Mouse (Mus musculus) cortical plate, adult 2 months (tissue): ENCODE data around the gene Cobl.

Source experiments
- CTCF ChIP-seq: fragments of 200-500 bp; IDR thresholded peaks from 2 replicates; pipeline ENCODE4 v1.5.1; 2011; ENCODE audit warnings: mild to moderate bottlenecking, control low read depth, low read length; ENCODE audit not compliant: insufficient read depth; ENCODE audit errors: extremely low read depth
- POLR2A ChIP-seq: fragments of 200-500 bp; IDR thresholded peaks from 2 replicates; pipeline ENCODE4 v1.6.1; 2011; ENCODE audit warnings: mild to moderate bottlenecking, low read length, control low read depth; ENCODE audit not compliant: insufficient read depth; ENCODE audit errors: extremely low read depth

DNA sequence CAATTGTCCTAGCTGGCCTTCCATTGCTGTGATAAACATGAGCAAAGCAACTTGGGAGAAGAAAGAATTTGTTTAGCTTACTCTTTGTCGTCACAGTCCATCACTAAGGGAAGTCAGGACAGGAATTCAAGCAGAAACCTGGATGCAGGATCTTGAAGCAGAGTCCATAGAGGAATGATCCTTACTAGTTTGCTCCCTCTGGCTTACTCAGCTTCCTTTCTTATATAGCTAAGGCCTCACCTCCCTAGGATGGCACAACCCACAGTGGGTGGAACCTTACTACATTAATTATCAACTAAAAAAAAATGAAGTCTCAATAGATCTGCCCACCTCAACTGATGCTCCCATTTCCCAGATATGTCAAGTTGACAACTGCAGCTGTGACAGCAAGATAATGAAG is 52.8 kb downstream of the Cobl start:
- TF ChIP-seq CTCF (no peak), POLR2A (no peak)
